Mouse (Mus musculus) adrenal gland, postnatal 36 days (tissue): Measurements from ENCODE around the gene Tesk1. TPM values are rescaled to one million over a fixed set of nuclear protein-coding genes. Genes with fewer than 3 reads are reported as not detected.

Experiments used
- DNase-seq, 2 experiments: peaks; one replicate each; pipeline ENCODE4 v3.0.0; 2021; ENCODE audit warnings: mixed read lengths in 1 of 2
- long read RNA-seq, 2 experiments: library from polyadenylated mRNA; stranded (forward); transcript quantifications; one replicate each; pipeline ENCODE4 v2.0.0; 2021; ENCODE audit warnings: borderline sequencing depth in 2 of 2
- total RNA-seq, 2 experiments: library from RNA; stranded (reverse); gene quantifications; 2 replicates each; pipeline ENCODE4 v1.2.3; 2021

The Tesk1 gene
- 10 to 100 TPM; 52.2 to 65.5 TPM for total RNA-seq
- long read RNA-seq, experiment 1, transcript Tesk1-201 (10 exons, 3,947 nt), result major isoform, 25 of 51 reads
- long read RNA-seq, experiment 1, partial matches to known transcripts, result 24 of 51 reads
- long read RNA-seq, experiment 1, other reads (novel, unspliced or antisense), result 2 of 51 reads
- long read RNA-seq, experiment 2, transcript Tesk1-201 (10 exons, 3,947 nt), result major isoform, 45 of 56 reads
- long read RNA-seq, experiment 2, partial matches to known transcripts, result 10 of 56 reads
- long read RNA-seq, experiment 2, other reads (novel, unspliced or antisense), result 1 of 56 reads

GRCm38 (mm10) chr4:43441639-43442038 is at the start of gene Tesk1:
Gene Tesk1, plus strand, starts transcription at chr4:43441939.
- DNase-seq, result no peak

DNA sequence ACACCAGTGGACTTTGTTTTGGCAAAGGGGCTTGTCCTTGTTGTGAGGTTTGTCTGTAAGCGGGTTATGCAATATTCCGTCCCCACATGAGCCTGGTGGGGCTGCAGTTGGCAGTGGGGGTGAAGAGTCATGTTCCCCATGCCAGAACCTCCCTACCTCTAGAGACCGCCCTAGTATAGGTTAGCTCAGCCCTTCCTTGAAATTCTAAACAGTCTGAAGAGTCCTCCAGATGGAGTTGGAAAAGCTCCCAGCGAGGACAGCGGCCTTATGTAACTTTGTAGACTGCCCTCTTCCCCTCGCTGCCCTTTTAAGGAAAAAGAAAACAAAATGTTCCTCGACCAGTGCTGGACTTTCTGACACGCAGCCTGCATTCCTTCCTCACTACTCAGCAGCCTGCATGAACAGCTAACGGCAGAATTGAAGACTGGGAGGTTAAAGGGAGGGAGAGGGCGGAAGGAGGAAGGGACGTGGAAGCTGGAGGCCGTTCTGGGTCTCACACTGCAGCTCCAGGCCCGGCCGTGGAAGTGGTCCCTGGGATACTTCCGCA is 47.3 kb upstream of the Tesk1 start:
- DNase-seq, result peak; percentile 77 to 81

DNA sequence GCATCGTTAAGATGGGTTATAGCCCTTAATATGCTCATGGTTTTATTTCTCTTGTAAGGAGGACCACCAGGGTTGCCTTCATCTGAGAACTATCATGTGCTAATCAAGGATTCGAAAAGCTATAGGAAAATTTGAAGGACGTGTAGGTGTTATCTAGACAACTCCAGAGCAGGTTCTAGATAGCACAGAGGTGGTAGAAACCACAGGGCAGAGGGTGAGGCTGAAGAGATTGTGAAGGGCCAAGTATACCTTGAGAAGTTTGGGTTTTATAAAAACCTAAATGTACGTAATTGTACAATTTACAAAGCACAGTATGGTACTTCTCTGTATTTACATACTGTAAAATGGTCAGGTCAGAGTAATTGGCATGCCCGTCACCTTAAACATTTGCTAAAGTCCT is 46.6 kb upstream of the Tesk1 start:
- DNase-seq, result no peak

- DNase-seq, result no peak
Measured at GRCm38 (mm10) chr4:43395836-43396235, 45.9 kb upstream of the Tesk1 start.

DNA sequence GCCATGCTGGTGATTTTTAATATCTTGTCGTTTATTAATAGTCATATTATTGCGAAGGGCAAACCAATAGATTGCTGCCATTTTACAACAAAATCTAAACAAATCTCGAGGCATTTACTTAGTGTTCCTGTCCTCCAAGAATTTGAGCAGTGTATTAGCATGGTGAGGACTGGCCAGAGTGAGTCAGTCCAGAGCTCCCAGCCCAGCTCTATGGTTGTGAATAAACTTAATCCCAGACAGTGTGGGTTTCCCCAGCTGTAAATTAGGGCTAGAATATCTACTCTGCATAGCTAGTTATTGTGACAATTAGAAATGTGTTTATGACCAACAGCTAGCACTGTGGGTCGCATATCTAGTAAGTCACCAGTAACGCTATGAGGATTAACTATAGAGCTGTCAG is 45.4 kb upstream of the Tesk1 start:
- DNase-seq, result no peak

GRCm38 (mm10) chr4:43398014-43398413 is 43.7 kb upstream of the Tesk1 start:
- no peak for DNase-seq

DNA sequence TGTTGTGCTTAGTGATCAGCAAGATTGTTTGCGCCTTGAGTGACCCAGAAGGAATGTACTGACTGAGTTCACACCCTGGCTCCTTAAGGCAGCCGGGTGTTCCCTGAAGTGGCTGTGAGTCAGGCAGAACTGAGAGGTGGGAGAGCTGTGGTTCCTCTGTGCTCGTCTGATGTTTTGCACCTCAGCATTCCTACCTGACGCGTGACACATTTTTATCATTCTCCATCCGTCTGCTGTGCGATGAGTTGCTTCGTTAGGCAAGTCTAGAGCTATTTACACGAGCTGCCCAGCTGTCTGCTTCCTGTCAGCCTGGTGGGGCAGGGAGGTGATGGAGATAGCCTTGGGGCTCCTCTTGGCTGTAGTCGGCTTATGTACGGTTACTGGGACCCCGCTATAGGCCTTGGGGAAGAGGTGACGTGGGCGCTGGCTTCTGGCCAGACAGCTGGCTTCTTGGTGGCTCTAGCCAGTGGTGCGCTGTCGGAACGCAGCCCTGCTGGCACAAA is 42.9 kb upstream of the Tesk1 start:
- peak; percentile 81 to 86 for DNase-seq

DNA sequence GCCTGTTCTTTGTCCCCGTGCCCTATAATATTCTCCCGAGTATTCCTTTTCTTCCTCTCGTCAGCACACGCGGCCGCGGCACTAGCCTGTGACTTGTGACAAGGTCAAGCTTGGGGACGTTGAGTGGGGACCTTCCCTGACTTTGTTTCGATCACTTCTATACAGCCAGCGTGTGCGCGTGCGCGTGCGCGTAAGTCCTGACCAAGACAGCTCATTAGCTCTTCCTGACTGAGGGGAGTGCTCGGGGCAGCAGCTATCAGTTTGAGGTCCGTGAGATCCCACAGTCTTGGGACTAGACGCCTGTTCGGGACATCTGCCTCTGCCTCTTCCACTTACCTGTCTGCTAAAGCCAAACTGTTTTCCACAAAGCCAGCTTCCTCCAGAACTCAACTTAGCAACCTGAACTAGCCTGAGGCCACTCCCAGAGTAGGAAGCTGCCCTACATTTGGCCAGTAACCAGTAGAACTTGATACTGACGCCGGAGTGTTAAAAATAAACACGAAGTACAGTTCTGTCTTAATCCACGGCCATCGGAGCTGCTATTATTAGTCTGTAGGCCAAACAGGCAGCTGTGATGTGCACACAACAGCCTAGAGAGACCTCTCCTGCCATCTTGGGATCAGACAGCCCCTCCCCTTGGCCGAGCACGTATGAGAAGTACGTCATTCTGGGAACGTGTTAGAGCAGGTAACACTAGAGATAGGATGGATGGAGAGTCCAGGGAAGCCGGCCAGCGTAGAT is 42.2 kb upstream of the Tesk1 start:
- no peak for DNase-seq

DNA sequence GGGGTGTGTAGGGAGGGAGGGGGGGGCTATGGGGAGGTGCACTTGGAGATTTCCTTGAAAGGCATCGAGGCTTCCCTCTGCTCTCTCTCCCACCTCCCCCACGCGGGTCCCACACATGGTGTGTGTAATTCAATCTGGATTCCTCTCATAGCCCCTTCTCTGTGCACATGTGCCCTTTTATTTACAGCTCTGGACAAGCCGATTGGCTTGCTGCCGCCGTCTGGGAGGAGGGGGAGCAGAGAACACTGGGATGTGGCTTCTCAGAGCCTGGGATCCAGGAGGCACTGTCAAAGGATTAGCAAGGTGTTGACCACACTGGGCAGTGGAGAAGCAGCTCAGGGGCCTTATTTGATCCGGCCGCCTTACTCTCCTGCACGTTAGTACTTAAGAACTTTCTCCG is 40.8 kb upstream of the Tesk1 start:
- no peak for DNase-seq

GRCm38 (mm10) chr4:43401486-43401885 is 40.3 kb upstream of the Tesk1 start:
- no peak for DNase-seq

DNA sequence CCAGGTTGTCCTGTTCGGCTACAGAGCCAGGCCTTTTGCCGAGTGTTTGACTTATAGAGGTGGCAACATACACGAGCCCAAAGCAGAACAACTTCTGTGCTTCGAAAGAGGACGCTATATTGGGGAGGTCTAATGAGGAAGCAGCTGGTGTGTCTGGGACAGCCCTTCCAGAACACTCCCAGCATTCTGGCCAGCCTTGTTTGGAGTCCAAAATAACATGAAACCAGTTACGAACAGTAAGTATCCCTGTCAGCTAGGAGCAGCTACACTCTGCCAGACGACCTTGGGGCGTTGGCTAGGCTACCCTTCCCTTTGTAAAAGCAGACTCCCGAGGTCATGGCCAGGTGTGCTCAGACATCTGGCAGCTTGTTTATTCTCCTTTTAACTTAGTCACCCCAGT is 39.5 kb upstream of the Tesk1 start:
- DNase-seq, result peak; percentile 62 to 66

GRCm38 (mm10) chr4:43404697-43405096 is 37.0 kb upstream of the Tesk1 start:
- DNase-seq, result no peak

DNA sequence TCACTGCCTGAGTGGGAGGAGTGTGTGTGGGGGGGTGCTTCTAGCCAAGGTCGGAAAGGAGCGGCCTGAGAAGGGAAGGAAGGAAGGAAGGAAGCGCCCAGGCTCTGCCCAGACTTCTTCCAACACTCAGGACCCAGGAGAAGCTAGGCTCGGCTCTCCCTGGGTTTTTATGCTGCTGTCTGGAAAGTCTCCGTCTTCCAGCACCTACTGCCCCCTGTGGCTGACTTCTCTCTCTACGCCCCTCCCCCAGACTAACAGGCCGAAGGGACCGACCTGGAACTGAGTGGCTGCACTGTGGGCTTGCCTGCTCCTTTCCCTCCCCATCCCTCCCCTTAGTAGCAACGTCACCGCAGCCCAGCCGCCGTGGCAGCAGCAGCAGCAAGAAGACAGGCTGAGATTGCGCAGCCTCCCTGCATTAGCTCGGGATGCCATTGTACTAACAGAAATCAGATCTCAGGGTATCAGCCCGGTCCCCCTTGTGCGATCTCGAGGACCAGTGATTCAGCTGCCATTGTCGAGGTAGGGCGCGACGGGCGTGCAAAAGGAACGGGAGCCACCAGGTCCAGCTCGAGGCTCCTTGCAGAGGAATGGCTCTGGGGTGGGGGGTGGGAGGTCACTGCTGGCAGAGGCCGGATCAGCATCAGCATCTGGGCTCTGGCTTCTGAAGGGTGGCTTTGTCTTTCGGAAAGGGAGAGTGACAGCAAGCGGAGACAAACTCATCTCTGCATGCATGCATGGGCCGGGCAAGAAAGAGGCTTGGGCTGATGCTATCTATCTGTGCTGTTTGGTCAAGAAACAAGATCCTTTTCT is 35.4 kb upstream of the Tesk1 start:
- DNase-seq, result peak; percentile 79 to 86

DNA sequence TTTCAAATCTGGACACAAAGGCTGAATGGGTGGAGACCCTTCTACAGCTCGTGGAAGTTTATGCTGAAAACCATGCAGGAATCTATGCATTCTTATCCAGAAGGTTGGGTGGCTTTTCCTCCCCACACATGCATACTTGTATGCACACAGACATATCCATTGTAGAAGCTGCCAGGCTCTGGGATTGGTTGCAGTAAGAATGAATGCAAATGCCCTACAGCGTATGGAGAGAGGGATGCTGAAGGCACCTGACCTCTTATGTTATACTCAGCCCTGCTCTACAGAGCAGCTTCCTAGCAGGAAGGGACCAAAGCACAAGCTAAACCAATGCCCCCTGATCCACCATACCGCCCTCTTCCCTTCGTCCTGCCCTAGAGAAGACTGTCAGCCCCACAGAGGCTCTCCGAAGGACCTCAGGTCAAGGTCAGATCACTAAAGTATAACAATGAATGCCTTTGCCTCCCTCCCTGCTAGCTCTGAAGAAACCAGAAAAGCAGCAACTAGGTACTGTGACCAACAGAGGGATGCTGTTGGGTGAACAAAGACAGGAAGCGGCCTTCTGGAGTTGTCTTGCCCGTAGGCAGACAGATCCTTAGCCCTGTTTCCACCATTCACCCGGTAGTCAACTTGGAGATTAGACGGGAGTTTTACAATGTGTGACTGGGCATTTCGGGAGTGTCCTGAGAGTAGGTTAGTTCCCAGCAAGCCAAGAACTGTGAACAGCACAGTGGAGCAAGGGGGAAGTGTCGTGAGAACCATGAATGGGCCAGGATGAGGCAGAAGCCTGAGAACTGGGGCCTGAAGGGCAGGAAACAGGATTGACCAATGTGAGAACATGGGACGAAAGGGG is 34.4 kb upstream of the Tesk1 start:
- no peak for DNase-seq

- no peak for DNase-seq
Measured at GRCm38 (mm10) chr4:43414761-43415160, 27.0 kb upstream of the Tesk1 start.

DNA sequence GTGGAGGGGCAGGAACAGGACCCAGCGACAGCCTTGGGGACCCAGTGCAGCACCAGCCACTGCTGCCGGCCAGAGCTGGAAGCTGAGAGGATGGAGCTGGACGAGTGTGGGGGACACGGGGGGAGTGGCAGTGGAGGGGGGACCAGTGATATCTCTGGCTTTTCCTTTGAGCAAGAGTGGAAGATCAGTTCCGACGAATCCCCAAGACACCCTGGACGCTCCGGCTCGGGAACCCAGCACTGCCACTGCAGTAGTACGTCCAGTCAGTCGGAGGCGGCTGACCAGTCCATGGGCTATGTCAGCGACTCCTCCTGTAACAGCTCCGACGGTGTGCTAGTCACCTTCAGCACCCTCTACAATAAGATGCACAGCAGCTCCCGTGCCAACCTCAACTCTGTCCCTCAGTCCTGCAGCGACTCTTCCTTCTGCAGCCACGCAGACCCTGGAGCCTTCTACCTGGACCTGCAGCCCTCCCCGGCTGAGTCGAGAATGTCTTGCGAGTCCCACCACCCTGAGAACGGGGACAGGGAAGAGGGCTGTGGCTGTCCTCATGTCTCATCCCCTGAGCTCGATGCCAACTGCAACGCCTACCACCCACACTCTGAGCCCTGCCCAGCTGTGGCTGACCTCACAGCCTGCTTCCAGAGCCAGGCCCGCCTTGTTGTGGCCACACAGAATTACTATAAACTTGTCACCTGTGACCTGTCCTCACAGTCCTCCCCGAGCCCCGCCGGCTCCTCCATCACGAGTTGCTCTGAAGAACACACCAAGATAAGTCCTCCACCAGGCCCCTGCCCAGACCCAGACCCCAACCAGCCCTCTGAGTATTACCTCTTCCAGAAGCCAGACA is 26.3 kb upstream of the Tesk1 start:
- DNase-seq, result no peak

GRCm38 (mm10) chr4:43416071-43416490 is 25.7 kb upstream of the Tesk1 start:
- DNase-seq, result no peak

GRCm38 (mm10) chr4:43417269-43418062 is 24.3 kb upstream of the Tesk1 start:
- DNase-seq, result no peak

- DNase-seq, result no peak
Measured at GRCm38 (mm10) chr4:43418450-43418849, 23.3 kb upstream of the Tesk1 start.
